Mouse (Mus musculus) C2C12 (cell line): ENCODE measurements around the gene Gpank1. TPM values are rescaled to one million over a fixed set of nuclear protein-coding genes. Genes with fewer than 3 reads are reported as not detected.

Experiments
- H3K27me3 ChIP-seq: one replicate; pipeline ENCODE4 v1.6.1; 2011; ENCODE audit not compliant: control insufficient read depth, insufficient read depth, insufficient read length
- H3K36me3 ChIP-seq: one replicate; pipeline ENCODE4 v1.6.1; 2011; ENCODE audit not compliant: control insufficient read depth, insufficient read depth
- H3K4me3 ChIP-seq: one replicate; pipeline ENCODE4 v1.5.1; 2011; ENCODE audit warnings: mild to moderate bottlenecking, control low read depth; ENCODE audit not compliant: poor library complexity, insufficient read depth, severe bottlenecking
- H3K79me2 ChIP-seq: one replicate; pipeline ENCODE4 v1.6.1; 2011; ENCODE audit not compliant: control insufficient read depth, insufficient read depth
- H3K79me3 ChIP-seq: one replicate; pipeline ENCODE4 v1.6.1; 2011; ENCODE audit warnings: low read depth, control low read depth
- H3ac ChIP-seq: one replicate; pipeline ENCODE3; 2011; ENCODE audit warnings: low read depth; ENCODE audit not compliant: control insufficient read depth, insufficient read length
- CEBPB ChIP-seq: IDR thresholded peaks from one replicate; pipeline ENCODE4 v1.6.1; 2011; ENCODE audit warnings: low read depth, mild to moderate bottlenecking, control low read depth, moderate library complexity
- CTCF ChIP-seq: IDR thresholded peaks from one replicate; pipeline ENCODE4 v1.5.1; 2011; ENCODE audit not compliant: control insufficient read depth, insufficient read depth, insufficient read length
- FOSL1 ChIP-seq: IDR thresholded peaks from one replicate; pipeline ENCODE4 v1.8.0; 2011; ENCODE audit warnings: mild to moderate bottlenecking, low read length; ENCODE audit not compliant: poor library complexity, insufficient read depth, severe bottlenecking
- MAX ChIP-seq: IDR thresholded peaks from one replicate; pipeline ENCODE4 v1.6.1; 2011; ENCODE audit warnings: mild to moderate bottlenecking, control low read depth
- MYOD1 ChIP-seq: IDR thresholded peaks from one replicate; pipeline ENCODE4 v1.6.1; 2011; ENCODE audit warnings: low read depth; ENCODE audit not compliant: control insufficient read depth, insufficient read length
- MYOG ChIP-seq: IDR thresholded peaks from one replicate; pipeline ENCODE4 v1.6.1; 2011; ENCODE audit not compliant: control insufficient read depth, insufficient read length; ENCODE audit errors: extremely low read depth
- USF1 ChIP-seq: IDR thresholded peaks from one replicate; pipeline ENCODE4 v1.6.1; 2011; ENCODE audit warnings: low read depth, mild to moderate bottlenecking, control low read depth, moderate library complexity
- long read RNA-seq, 2 experiments: library from polyadenylated mRNA; unstranded; transcript quantifications; one replicate each; pipeline ENCODE4 v2.0.0; 2019 to 2020
- polyA plus RNA-seq: library from polyadenylated mRNA; unstranded; fragments of >200 nt; fragmentation: generic; extraction: Trizol; gene quantifications from one replicate; pipeline ENCODE4 v1.2.1, GENCODE M21; 2012; ENCODE audit warnings: missing spikeins

Gpank1 gene
- polyA plus RNA-seq: 25.8 TPM
- long read RNA-seq, experiment 1, partial matches to known transcripts: 0 of 21 reads
- long read RNA-seq, experiment 1, other reads (novel, unspliced or antisense): 14 of 21 reads
- long read RNA-seq, experiment 2, transcript Gpank1-202 (3 exons, 1,518 nt): major isoform, 15 of 53 reads
- long read RNA-seq, experiment 2, transcript Gpank1-201 (2 exons, 1,295 nt): minor isoform, 5 of 53 reads
- long read RNA-seq, experiment 2, partial matches to known transcripts: 2 of 53 reads
- long read RNA-seq, experiment 2, other reads (novel, unspliced or antisense): 31 of 53 reads

- Histone ChIP-seq H3K36me3 (peaks cover 34% of the 10 kb centered on the region), H3K79me2 (peaks cover 48% of the 10 kb centered on the region), H3K79me3 (peaks cover 32% of the 10 kb centered on the region), H3K27me3 (no peaks in the 10 kb centered on the region), H3K4me3 (peak within 1 kb of the TSS; percentile 86), H3ac (peak within 1 kb of the TSS; percentile 94)
- peak; percentile 11 for TF ChIP-seq MAX
- no peak for TF ChIP-seq CTCF
- no peak for TF ChIP-seq CEBPB
- no peak for TF ChIP-seq USF1
These were observed at the start of gene Gpank1 for GRCm38 (mm10) chr17:35121143-35121799. TSS of gene Gpank1 (plus strand) at chr17:35121455.

- no peak overlapping the region for H3K4me3 ChIP-seq
- no peak overlapping the region for H3ac ChIP-seq
- no peaks in the 10 kb centered on the region for H3K79me2 ChIP-seq
- H3K36me3 ChIP-seq: no peaks in the 10 kb centered on the region
- H3K79me3 ChIP-seq: no peaks in the 10 kb centered on the region
- TF ChIP-seq MYOD1: no peak
- TF ChIP-seq MYOG: no peak
- no peak for TF ChIP-seq CEBPB
- H3K27me3 ChIP-seq: peaks cover 17% of the 10 kb centered on the region
These were observed 47.2 kb upstream of the Gpank1 start for GRCm38 (mm10) chr17:35074097-35074496.

DNA sequence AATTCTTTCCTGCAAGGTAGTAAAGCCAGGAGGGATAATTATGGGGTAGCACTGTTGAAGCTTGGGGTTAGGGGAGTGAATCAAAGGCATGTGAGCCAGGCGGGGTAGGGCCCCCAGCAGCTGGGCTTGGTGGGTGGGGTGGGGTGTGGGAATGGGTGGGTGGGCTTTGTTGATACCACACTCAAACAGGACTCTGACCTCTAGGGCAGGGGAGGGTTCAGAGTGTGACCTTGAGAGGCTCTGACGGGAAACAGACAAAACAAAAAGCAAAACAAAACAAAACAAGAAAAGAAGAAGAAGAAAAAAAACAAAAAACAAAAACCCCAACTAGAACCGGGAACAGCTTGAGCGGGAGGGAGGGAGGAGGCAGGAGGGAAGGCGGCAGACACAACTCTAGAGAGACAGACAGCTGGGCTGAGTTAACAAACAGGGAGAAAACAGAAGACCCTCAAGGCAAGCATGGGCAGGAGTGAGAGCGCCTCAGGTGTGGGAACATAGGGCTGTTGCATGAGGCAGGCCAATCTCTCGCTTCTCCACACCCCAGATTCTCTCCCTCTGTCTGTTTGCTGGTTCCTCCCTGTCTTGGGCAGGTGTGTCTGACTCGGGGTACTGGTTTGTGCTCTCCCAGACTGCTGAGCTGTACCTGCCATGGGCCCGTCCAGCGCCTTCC is 44.6 kb upstream of the Gpank1 start, which contains the start of gene Ly6g6e:
TSS of gene Ly6g6e (plus strand) at position 396 of the 670 bp plus-strand sequence.
- Histone ChIP-seq H3K79me2 (no peaks in the 10 kb centered on the region), H3K4me3 (no peak within 1 kb of the TSS), H3K36me3 (no peaks in the 10 kb centered on the region), H3K79me3 (no peaks in the 10 kb centered on the region), H3K27me3 (peaks cover 19% of the 10 kb centered on the region), H3ac (peak within 1 kb of the TSS; percentile 42)
- TF ChIP-seq MYOG (no peak), MAX (no peak), MYOD1 (no peak), CTCF (no peak), FOSL1 (no peak), USF1 (no peak), CEBPB (no peak)

- Histone ChIP-seq H3ac (no peak overlapping the region), H3K79me3 (no peaks in the 10 kb centered on the region), H3K36me3 (no peaks in the 10 kb centered on the region), H3K79me2 (no peaks in the 10 kb centered on the region), H3K4me3 (no peak overlapping the region), H3K27me3 (peaks cover 19% of the 10 kb centered on the region)
- TF ChIP-seq MYOD1 (no peak), MAX (no peak), CEBPB (no peak), FOSL1 (no peak), MYOG (no peak), CTCF (no peak), USF1 (no peak)
These were observed 44.0 kb upstream of the Gpank1 start for GRCm38 (mm10) chr17:35077285-35077684.

DNA sequence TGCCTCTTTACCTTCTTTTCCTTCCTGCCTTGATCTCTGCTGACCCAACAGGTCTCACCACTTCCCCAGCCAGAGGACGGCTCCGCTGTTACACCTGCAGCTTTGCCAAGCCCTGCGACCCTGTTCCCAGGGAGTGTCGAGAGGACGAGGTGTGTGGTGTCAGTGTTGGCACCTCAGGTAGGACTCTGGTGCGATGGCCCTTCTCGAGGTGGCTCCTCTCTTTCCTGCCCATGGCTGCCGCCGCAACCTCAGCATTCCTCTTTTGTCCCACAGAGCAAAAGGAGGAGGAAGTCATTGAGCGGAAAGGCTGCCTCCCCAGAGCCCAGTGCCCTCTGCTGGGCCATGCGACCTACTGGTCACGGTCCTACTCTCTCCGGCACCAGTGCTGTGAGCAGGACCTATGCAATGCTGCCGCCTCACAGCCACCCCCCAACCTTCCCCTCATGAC is 43.4 kb upstream of the Gpank1 start, which contains the start of gene Ly6g6d:
TSS of gene Ly6g6d (minus strand) at position 280 of the 448 bp plus-strand sequence.
- peaks cover 19% of the 10 kb centered on the region for H3K27me3 ChIP-seq
- peak within 1 kb of the TSS; percentile 42 for H3ac ChIP-seq
- H3K79me2 ChIP-seq: no peaks in the 10 kb centered on the region
- H3K4me3 ChIP-seq: peak within 1 kb of the TSS; percentile 11
- TF ChIP-seq CEBPB: no peak
- TF ChIP-seq CTCF: peak; percentile 43
- no peaks in the 10 kb centered on the region for H3K79me3 ChIP-seq
- no peaks in the 10 kb centered on the region for H3K36me3 ChIP-seq
